Mouse (Mus musculus) midbrain, embryonic 14.5 days (tissue): ENCODE data around the gene Knl1. TPM values are rescaled to one million over a fixed set of nuclear protein-coding genes. Genes with fewer than 3 reads are reported as not detected.
A peak's percentile ranks its signal among the peaks of the same experiment; 100 is the strongest.
"Not testable (repeated sequence)": the region's sequence is repeated elsewhere in the genome, so short reads cannot be mapped to it uniquely, and the experiment has no call there.

Source experiments
- ATAC-seq: fragments of 200-750 bp; cut with Nextera tagmentation; 2 replicates; pipeline ENCODE4 v1.8.0; 2017; ENCODE audit warnings: moderate number of reproducible peaks, moderate library complexity; ENCODE audit not compliant: low FRiP score, low TSS enrichment
- DNase-seq: peaks from one replicate; pipeline ENCODE4 v3.0.0-alpha.2; 2015
- H3K27ac ChIP-seq: fragments of 300-500 bp; sonication (generic); replicated peaks from 2 replicates; pipeline ENCODE4 v1.5.1; 2014; ENCODE audit warnings: mild to moderate bottlenecking, low read depth, low read length, moderate library complexity
- H3K27me3 ChIP-seq: fragments of 300-500 bp; sonication (generic); 2 replicates; pipeline ENCODE4 v1.6.1; 2014; ENCODE audit warnings: low read length, control low read depth, mixed read lengths; ENCODE audit not compliant: control insufficient read depth, insufficient read depth
- H3K36me3 ChIP-seq: fragments of 300-500 bp; sonication (generic); 2 replicates; pipeline ENCODE4 v1.6.1; 2014; ENCODE audit warnings: low read length, control low read depth; ENCODE audit not compliant: control insufficient read depth, insufficient read depth
- H3K4me1 ChIP-seq: fragments of 300-500 bp; sonication (generic); 2 replicates; pipeline ENCODE4 v1.6.1; 2014; ENCODE audit warnings: mild to moderate bottlenecking, antibody characterized with exemption, low read length, control low read depth; ENCODE audit not compliant: control insufficient read depth, insufficient read depth
- H3K4me2 ChIP-seq: fragments of 300-500 bp; sonication (generic); 2 replicates; pipeline ENCODE4 v1.6.1; 2014; ENCODE audit warnings: mild to moderate bottlenecking, low read length, moderate library complexity
- H3K4me3 ChIP-seq: fragments of 300-500 bp; sonication (generic); replicated peaks from 2 replicates; pipeline ENCODE4 v1.5.1; 2014; ENCODE audit warnings: low read depth, low read length
- H3K9ac ChIP-seq: fragments of 300-500 bp; sonication (generic); replicated peaks from 2 replicates; pipeline ENCODE4 v1.6.1; 2014; ENCODE audit warnings: mild to moderate bottlenecking, low read length, moderate library complexity
- H3K9me3 ChIP-seq: fragments of 300-500 bp; sonication (generic); 2 replicates; pipeline ENCODE4 v1.6.1; 2016; ENCODE audit warnings: low read length, control low read depth, mixed read lengths; ENCODE audit not compliant: control insufficient read depth
- WGBS: fragments of 180-500 bp; shearing (Covaris S2); extraction: QIAGEN DNeasy Blood & Tissue Kit; methylation state at CpG from one replicate; pipeline ENCODE4 v1.1.7; 2014; 5-methylcytosine and 5-hydroxymethylcytosine counted together
- polyA plus RNA-seq: library from polyadenylated mRNA; unstranded; fragments of >200 nt; fragmentation: Nextera tagmentation; extraction: Ambion mirVana; gene quantifications from 2 replicates; pipeline ENCODE4 v1.2.1, GENCODE M21; 2014

Gene Knl1
- polyA plus RNA-seq = 7.1 and 11.4 TPM in 2 replicates

DNA sequence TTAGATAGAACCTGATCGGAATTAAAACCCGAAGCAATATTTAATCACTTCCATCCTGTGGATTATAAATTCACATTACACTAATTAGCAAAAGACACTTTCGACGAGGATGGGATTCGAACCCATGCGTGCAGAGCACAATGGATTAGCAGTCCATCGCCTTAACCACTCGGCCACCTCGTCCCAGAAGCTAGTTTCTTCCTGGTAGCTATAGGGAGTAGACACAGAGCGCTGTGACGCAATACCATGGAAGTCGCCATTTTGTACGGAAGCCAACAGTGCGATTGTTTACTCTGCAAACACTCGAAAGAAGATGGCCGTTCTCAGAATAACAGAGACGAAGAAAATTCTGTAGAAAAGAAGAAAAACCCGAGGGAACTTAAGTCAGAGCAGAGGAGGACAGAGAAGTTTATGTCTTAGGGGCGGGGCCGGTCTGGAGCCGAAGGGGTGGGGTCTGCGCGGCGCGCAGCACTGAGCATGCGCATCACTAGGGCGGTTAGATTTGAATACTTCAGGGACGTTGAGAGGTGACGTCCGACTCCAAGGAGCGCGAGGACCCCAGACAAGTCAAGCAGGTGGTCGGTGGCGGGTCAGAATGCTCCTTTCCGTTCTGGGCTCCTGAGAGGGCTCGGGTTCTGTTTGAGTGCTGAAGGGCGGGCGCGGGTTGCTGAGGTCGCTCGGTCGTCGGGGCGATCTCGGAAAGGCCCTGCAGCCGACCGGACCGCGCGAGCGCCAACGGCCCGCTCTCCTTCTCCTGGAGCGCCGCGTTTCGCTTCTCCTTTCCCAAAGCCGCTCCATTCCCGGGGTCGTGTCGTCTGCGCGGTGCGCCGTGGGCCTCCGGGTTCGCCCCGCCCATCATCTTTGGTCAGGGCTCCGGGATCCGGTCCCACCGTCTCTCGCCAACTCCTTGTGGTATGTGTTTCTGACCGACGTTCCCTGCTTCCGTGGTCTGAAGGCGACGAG is at the start of gene Knl1:
Gene Knl1, plus strand, starts transcription at position 471 of the 963 bp plus-strand sequence.
- H3K9me3 ChIP-seq = no peaks in the 10 kb centered on the region
- H3K27ac ChIP-seq = peak within 1 kb of the TSS; percentile 46
- H3K4me2 ChIP-seq = peak within 1 kb of the TSS; percentile 62
- H3K27me3 ChIP-seq = no peaks in the 10 kb centered on the region
- peak within 1 kb of the TSS; percentile 44 for H3K9ac ChIP-seq
- peak within 1 kb of the TSS; percentile 44 for H3K4me3 ChIP-seq
- peak; percentile 97 for DNase-seq
- peak; percentile 96 for ATAC-seq
- no peaks in the 10 kb centered on the region for H3K4me1 ChIP-seq
- under 1% methylated on average over 77 of the region's 77 CpGs for WGBS
- no peaks in the 10 kb centered on the region for H3K36me3 ChIP-seq

DNA sequence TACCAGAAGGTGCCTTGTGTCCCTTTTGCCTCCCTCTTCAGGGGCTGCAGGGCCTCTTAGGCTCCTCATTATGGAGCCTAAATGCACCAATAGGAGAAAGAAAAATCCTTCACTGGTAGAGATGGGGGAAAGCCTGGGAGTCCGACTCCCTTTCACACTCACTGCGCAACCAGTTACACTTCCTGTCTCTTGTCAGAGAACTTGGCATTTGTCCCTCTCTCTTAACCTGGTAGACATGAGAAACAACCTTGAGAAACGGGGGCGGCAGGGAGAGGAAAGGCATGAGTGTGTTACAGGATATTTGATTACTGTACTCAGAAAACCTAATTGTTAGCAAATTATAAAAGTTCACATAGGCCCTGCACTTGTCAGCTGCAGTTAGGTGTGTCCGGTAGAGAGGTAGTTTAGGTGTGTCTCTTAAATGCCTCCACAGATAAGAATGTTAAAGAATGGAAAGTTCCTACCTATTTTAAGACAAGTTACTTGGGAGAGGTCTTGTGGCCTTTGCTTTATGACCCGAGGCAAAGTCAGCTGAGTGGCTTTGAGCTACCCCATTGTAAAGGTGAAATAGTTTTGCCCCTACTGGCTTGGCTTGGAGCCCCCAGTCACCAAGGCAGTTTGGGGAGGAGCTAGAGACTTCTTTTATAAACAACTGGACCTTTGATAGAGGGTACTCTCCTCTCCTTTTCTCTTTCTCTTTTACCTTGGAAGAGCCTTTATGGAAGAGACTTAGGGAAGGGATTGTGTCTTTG is 48.6 kb upstream of the Knl1 start:
- H3K27ac ChIP-seq = no peak overlapping the region
- H3K9me3 ChIP-seq = no peaks in the 10 kb centered on the region
- no peaks in the 10 kb centered on the region for H3K27me3 ChIP-seq
- no peaks in the 10 kb centered on the region for H3K36me3 ChIP-seq
- DNase-seq (no peak), ATAC-seq (no peak)
- H3K9ac ChIP-seq = no peak overlapping the region
- WGBS = 83% methylated on average over 6 of the region's 6 CpGs
- peaks cover 22% of the 10 kb centered on the region for H3K4me1 ChIP-seq
- H3K4me3 ChIP-seq = no peak overlapping the region
- H3K4me2 ChIP-seq = no peak overlapping the region

- H3K9ac ChIP-seq = no peak overlapping the region
- H3K4me3 ChIP-seq = no peak overlapping the region
- H3K9me3 ChIP-seq = no peaks in the 10 kb centered on the region
- H3K4me1 ChIP-seq = peaks cover 22% of the 10 kb centered on the region
- H3K27ac ChIP-seq = no peak overlapping the region
- no peak overlapping the region for H3K4me2 ChIP-seq
- 46% methylated on average over 3 of the region's 3 CpGs for WGBS
- DNase-seq (no peak), ATAC-seq (no peak)
- no peaks in the 10 kb centered on the region for H3K36me3 ChIP-seq
- no peaks in the 10 kb centered on the region for H3K27me3 ChIP-seq
These were observed 47.8 kb upstream of the Knl1 start for GRCm38 (mm10) chr2:118999025-118999639.

- 88% methylated on average over 7 of the region's 7 CpGs for WGBS
- Histone ChIP-seq H3K4me1 (no peaks in the 10 kb centered on the region), H3K27me3 (no peaks in the 10 kb centered on the region), H3K27ac (no peak overlapping the region), H3K9ac (no peak overlapping the region), H3K9me3 (no peaks in the 10 kb centered on the region), H3K36me3 (no peaks in the 10 kb centered on the region), H3K4me3 (no peak overlapping the region), H3K4me2 (no peak overlapping the region)
- DNase-seq = no peak
- no peak for ATAC-seq
These were observed 40.0 kb upstream of the Knl1 start for GRCm38 (mm10) chr2:119006886-119007285.

DNA sequence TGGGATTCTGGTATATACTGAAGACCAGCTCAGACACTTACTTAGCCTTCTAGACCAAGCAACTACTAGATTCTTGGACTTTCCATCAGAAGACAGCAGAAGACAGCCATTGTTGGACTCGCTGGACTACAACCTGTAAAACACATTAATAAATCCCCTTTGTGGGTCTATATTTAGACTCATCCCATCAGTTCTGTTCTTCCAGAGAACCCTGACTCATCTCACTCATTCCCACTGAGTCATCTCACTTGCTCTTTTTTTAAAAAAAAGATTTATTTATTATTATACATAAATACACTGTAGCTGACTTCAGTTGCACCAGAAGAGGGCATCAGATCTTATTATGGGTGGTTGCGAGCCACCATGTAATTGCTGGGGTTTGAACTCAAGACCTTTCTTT is 37.5 kb upstream of the Knl1 start:
- DNase-seq (no peak), ATAC-seq (no peak)
- Histone ChIP-seq H3K4me1 (no peaks in the 10 kb centered on the region), H3K9ac (no peak overlapping the region), H3K4me3 (no peak overlapping the region), H3K27me3 (no peaks in the 10 kb centered on the region), H3K27ac (no peak overlapping the region), H3K9me3 (no peaks in the 10 kb centered on the region), H3K36me3 (no peaks in the 10 kb centered on the region), H3K4me2 (no peak overlapping the region)
- 94% methylated on average over 2 of the region's 2 CpGs for WGBS

- Histone ChIP-seq H3K27me3 (no peaks in the 10 kb centered on the region), H3K9me3 (peaks cover 3% of the 10 kb centered on the region; the same call in 1 of the 2 replicates), H3K9ac (no peak overlapping the region), H3K4me3 (no peak overlapping the region), H3K4me2 (no peak overlapping the region), H3K4me1 (peaks cover 3% of the 10 kb centered on the region; the same call in 1 of the 2 replicates), H3K36me3 (peaks cover 9% of the 10 kb centered on the region), H3K27ac (no peak overlapping the region)
- DNase-seq = no peak
- ATAC-seq = no peak
- 85% methylated on average over 7 of the region's 7 CpGs for WGBS
These were observed 31.9 kb upstream of the Knl1 start for GRCm38 (mm10) chr2:119014989-119015388.

- ATAC-seq (no peak), DNase-seq (no peak)
- peaks cover 3% of the 10 kb centered on the region; the same call in 1 of the 2 replicates for H3K9me3 ChIP-seq
- H3K27me3 ChIP-seq = no peaks in the 10 kb centered on the region
- H3K4me3 ChIP-seq = no peak overlapping the region
- H3K36me3 ChIP-seq = peaks cover 9% of the 10 kb centered on the region
- H3K4me2 ChIP-seq = no peak overlapping the region
- H3K4me1 ChIP-seq = peaks cover 3% of the 10 kb centered on the region; the same call in 1 of the 2 replicates
- no peak overlapping the region for H3K27ac ChIP-seq
- H3K9ac ChIP-seq = no peak overlapping the region
- 79% methylated on average over 12 of the region's 12 CpGs for WGBS
These were observed 31.2 kb upstream of the Knl1 start for GRCm38 (mm10) chr2:119015604-119016180.

DNA sequence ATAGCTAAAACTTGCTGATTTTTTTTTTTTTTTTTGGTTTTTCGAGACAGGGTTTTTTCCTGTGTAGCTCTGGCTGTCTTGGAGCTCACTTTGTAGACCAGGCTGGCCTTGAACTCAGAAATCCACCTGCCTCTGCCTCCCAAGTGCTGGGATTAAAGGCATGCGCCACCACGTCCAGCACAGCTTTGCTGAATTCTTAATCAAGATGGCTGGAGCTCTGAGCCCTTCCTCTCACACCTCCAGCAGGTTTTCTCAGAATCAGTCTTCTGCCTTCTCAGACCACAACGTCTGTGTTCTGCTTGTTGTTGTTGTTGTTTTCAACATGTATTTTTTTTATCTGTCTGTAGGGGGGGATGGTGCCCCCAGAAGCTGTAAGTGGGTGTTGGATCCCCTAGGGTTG is 30.6 kb upstream of the Knl1 start:
- H3K9ac ChIP-seq, ATAC-seq, H3K27ac ChIP-seq, H3K27me3 ChIP-seq, H3K4me3 ChIP-seq, DNase-seq, H3K4me2 ChIP-seq, H3K4me1 ChIP-seq, H3K9me3 ChIP-seq: not testable (repeated sequence)
- WGBS = 82% methylated on average over 4 of the region's 4 CpGs
- peaks cover 15% of the 10 kb centered on the region for H3K36me3 ChIP-seq
